Mouse (Mus musculus) lung, embryonic 16.5 days (tissue): Measurements from ENCODE around the gene F12. TPM values are rescaled to one million over a fixed set of nuclear protein-coding genes. Genes with fewer than 3 reads are reported as not detected.

ENCODE experiments used
- ATAC-seq: fragments of 200-750 bp; cut with Nextera tagmentation; 2 replicates; pipeline ENCODE4 v1.8.0; 2017; ENCODE audit warnings: low read depth, mild to moderate bottlenecking, moderate library complexity
- H3K27ac ChIP-seq: fragments of 300-500 bp; sonication (generic); 2 replicates; pipeline ENCODE4 v1.5.1; 2014; ENCODE audit warnings: mild to moderate bottlenecking, control low read depth, low read length
- H3K27me3 ChIP-seq: fragments of 300-500 bp; sonication (generic); 2 replicates; pipeline ENCODE4 v1.6.1; 2014; ENCODE audit warnings: low read depth, low read length, mixed read lengths; ENCODE audit not compliant: control insufficient read depth, insufficient read depth
- H3K36me3 ChIP-seq: fragments of 300-500 bp; sonication (generic); 2 replicates; pipeline ENCODE4 v1.6.1; 2014; ENCODE audit warnings: low read length; ENCODE audit not compliant: control insufficient read depth, insufficient read depth
- H3K4me1 ChIP-seq: fragments of 300-500 bp; sonication (generic); replicated peaks from 2 replicates; pipeline ENCODE4 v1.6.1; 2014; ENCODE audit warnings: low read length, mixed read lengths; ENCODE audit not compliant: control insufficient read depth, insufficient read depth
- H3K4me2 ChIP-seq: fragments of 300-500 bp; sonication (generic); 2 replicates; pipeline ENCODE4 v1.6.1; 2014; ENCODE audit warnings: low read depth, low read length, control low read depth
- H3K4me3 ChIP-seq: fragments of 300-500 bp; sonication (generic); 2 replicates; pipeline ENCODE4 v1.5.1; 2014; ENCODE audit warnings: mild to moderate bottlenecking, low read length, control low read depth
- H3K9ac ChIP-seq: fragments of 300-500 bp; sonication (generic); 2 replicates; pipeline ENCODE4 v1.6.1; 2014; ENCODE audit warnings: low read length, control low read depth
- H3K9me3 ChIP-seq: fragments of 300-500 bp; sonication (generic); 2 replicates; pipeline ENCODE4 v1.6.1; 2016; ENCODE audit warnings: low read length; ENCODE audit not compliant: control insufficient read depth
- WGBS: fragments of 180-500 bp; shearing (Covaris S2); extraction: QIAGEN DNeasy Blood & Tissue Kit; methylation state at CpG from one replicate; pipeline ENCODE4 v1.1.7; 2014; 5-methylcytosine and 5-hydroxymethylcytosine counted together
- polyA plus RNA-seq: library from polyadenylated mRNA; unstranded; fragments of >200 nt; fragmentation: Nextera tagmentation; extraction: Ambion mirVana; gene quantifications from 2 replicates; pipeline ENCODE4 v1.2.1, GENCODE M21; 2015

The F12 gene
- polyA plus RNA-seq, 1 experiment from 2014 or later = 0.23 TPM

GRCm38 (mm10) chr13:55451785-55452549 is 25.4 kb upstream of the F12 start:
- Histone ChIP-seq H3K4me1 (no peaks in the 10 kb centered on the region; the same call in 1 of the 2 replicates), H3K27me3 (no peaks in the 10 kb centered on the region), H3K9me3 (no peaks in the 10 kb centered on the region), H3K4me2 (no peak overlapping the region), H3K4me3 (no peak overlapping the region), H3K27ac (no peak overlapping the region), H3K9ac (no peak overlapping the region), H3K36me3 (peaks cover 45% of the 10 kb centered on the region)
- 90% methylated on average over 16 of the region's 16 CpGs for WGBS
- peak; percentile 37; the same call in 1 of the 2 replicates for ATAC-seq

- Histone ChIP-seq H3K36me3 (peaks cover 41% of the 10 kb centered on the region), H3K9me3 (no peaks in the 10 kb centered on the region), H3K9ac (no peak overlapping the region), H3K4me3 (no peak overlapping the region), H3K27ac (no peak overlapping the region), H3K4me1 (peaks cover 4% of the 10 kb centered on the region), H3K4me2 (no peak overlapping the region), H3K27me3 (no peaks in the 10 kb centered on the region)
- no peak for ATAC-seq
- WGBS = 77% methylated on average over 10 of the region's 10 CpGs
Observed at GRCm38 (mm10) chr13:55451296-55451695, 24.7 kb upstream of the F12 start.

- ATAC-seq = no peak
- H3K36me3 ChIP-seq = peaks cover 40% of the 10 kb centered on the region
- no peak overlapping the region for H3K27ac ChIP-seq
Observed at GRCm38 (mm10) chr13:55450511-55450980, 24.0 kb upstream of the F12 start.

DNA sequence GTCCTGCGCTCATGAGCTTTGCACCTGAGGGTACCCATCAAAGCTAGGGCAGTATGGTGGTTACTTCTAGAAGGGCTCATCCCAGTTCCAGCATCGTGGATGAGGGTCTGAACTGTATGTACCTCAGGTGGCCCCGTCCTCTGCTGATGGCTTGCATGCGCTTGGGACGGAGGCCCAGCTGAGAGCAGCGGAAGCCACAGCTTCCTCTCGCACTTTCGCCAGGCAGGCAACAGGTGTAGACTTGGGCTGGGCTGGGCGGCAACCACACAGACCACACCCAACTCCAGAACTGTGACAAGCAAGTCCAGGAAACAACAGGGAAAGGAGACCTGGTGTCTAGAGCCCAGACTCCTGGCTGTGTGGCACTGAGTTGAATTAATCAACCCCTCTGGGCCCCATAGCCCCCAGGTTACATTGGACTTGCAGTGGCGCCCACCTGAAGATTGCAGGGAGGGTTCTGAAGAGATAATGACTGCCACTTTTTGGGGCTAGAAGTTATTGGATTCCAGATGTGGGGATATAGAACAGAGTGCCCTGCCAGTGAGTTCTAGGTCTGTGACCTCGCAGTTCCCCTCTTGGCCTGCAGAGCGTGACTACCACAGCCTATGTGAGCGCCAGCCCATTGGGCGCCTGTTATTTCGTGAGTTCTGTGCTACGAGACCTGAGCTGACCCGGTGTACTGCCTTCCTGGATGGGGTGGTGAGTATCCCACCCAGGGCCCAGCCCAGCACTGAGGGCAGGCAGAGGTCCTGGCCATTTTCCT is 23.3 kb upstream of the F12 start:
- Histone ChIP-seq H3K4me2 (no peak overlapping the region), H3K4me3 (no peak overlapping the region), H3K36me3 (peaks cover 37% of the 10 kb centered on the region), H3K4me1 (peaks cover 10% of the 10 kb centered on the region), H3K9ac (no peak overlapping the region), H3K27me3 (no peaks in the 10 kb centered on the region), H3K9me3 (no peaks in the 10 kb centered on the region), H3K27ac (no peak overlapping the region)
- ATAC-seq = no peak
- WGBS = 88% methylated on average over 17 of the region's 17 CpGs

More at GRCm38 (mm10) chr13:55450511-55450980, 24.0 kb upstream of the F12 start:
- Histone ChIP-seq H3K4me3 (no peak overlapping the region), H3K9ac (no peak overlapping the region), H3K9me3 (no peaks in the 10 kb centered on the region), H3K4me1 (peaks cover 10% of the 10 kb centered on the region), H3K27me3 (no peaks in the 10 kb centered on the region), H3K4me2 (no peak overlapping the region)
- 73% methylated on average over 11 of the region's 11 CpGs for WGBS

DNA sequence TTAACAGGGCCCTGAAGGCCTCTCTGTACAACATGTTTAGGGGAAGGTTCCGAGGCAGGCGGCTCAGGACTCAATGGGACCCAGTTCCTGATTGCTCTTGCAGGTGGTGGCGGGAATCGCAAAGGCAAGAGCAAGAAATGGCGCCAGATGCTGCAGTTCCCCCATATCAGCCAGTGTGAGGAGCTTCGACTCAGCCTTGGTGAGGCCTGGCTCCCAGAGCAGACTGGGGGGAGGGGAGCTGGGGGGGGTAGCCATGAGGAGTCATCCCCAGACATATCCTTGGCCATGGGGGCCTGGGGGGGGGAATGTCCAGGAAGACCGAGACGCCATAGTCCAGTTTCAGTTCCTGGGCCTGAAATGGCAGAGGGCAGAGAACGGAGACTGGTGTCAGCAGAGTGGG is 22.6 kb upstream of the F12 start:
- no peak overlapping the region for H3K27ac ChIP-seq
- 91% methylated on average over 9 of the region's 9 CpGs for WGBS
- H3K4me1 ChIP-seq = peaks cover 10% of the 10 kb centered on the region
- H3K4me3 ChIP-seq = no peak overlapping the region
- H3K36me3 ChIP-seq = peaks cover 31% of the 10 kb centered on the region
- H3K9ac ChIP-seq = no peak overlapping the region
- H3K4me2 ChIP-seq = no peak overlapping the region
- no peaks in the 10 kb centered on the region for H3K27me3 ChIP-seq
- ATAC-seq = no peak
- no peaks in the 10 kb centered on the region for H3K9me3 ChIP-seq

GRCm38 (mm10) chr13:55448131-55448530 is 21.5 kb upstream of the F12 start:
- H3K27me3 ChIP-seq = no peaks in the 10 kb centered on the region
- no peak overlapping the region for H3K9ac ChIP-seq
- peaks cover 17% of the 10 kb centered on the region for H3K4me1 ChIP-seq
- H3K4me3 ChIP-seq = no peak overlapping the region
- peaks cover 24% of the 10 kb centered on the region for H3K36me3 ChIP-seq
- H3K4me2 ChIP-seq = no peak overlapping the region
- ATAC-seq = no peak
- no peaks in the 10 kb centered on the region for H3K9me3 ChIP-seq
- no peak overlapping the region for H3K27ac ChIP-seq
- WGBS = 91% methylated on average over 5 of the region's 5 CpGs

DNA sequence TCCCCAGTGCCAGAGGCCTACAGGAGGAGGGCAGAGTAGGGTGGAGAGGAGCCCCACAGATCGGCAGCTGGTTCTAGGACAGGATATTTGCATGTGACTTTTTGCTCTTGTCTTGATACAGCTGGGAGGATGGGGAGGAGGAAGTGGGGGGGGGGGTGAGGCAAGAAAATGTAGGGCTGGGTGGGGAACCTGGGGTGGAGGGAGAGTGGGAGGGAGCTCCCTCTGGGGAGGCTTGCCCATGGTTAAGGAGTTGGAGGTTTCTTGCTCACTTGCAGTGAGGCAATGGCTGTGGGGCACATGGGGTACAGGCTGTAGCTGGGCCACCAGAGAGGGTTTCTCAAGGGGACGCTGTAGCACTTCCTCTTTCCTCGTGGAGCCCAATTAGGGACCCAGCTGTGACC is 20.9 kb upstream of the F12 start:
- H3K27me3 ChIP-seq = no peaks in the 10 kb centered on the region
- H3K4me1 ChIP-seq = peaks cover 17% of the 10 kb centered on the region
- 36% methylated on average over 3 of the region's 3 CpGs for WGBS
- H3K27ac ChIP-seq = no peak overlapping the region
- H3K9ac ChIP-seq = no peak overlapping the region
- H3K9me3 ChIP-seq = no peaks in the 10 kb centered on the region
- ATAC-seq = no peak
- peaks cover 18% of the 10 kb centered on the region for H3K36me3 ChIP-seq
- H3K4me3 ChIP-seq = no peak overlapping the region
- no peak overlapping the region for H3K4me2 ChIP-seq

GRCm38 (mm10) chr13:55446483-55447105 is 20.0 kb upstream of the F12 start:
- no peak for ATAC-seq
- peak overlapping the region; percentile 79 for H3K4me2 ChIP-seq
- H3K36me3 ChIP-seq = peaks cover 9% of the 10 kb centered on the region; the same call in 1 of the 2 replicates
- H3K9me3 ChIP-seq = no peaks in the 10 kb centered on the region
- peak overlapping the region; percentile 83 for H3K4me3 ChIP-seq
- peak overlapping the region; percentile 97 for H3K9ac ChIP-seq
- H3K4me1 ChIP-seq = peaks cover 17% of the 10 kb centered on the region
- 73% methylated on average over 6 of the region's 6 CpGs for WGBS
- H3K27ac ChIP-seq = no peak overlapping the region
- H3K27me3 ChIP-seq = no peaks in the 10 kb centered on the region
